Mouse (Mus musculus) myocyte (in vitro differentiated cells): ENCODE measurements around the gene Xrcc1.

Experiments
- MYOG ChIP-seq, 3 experiments: IDR thresholded peaks; one replicate each; pipeline ENCODE4 v1.6.1; 2011; ENCODE audit warnings: control low read depth in 2 of 3, low read depth in 2 of 3, mild to moderate bottlenecking in 2 of 3; ENCODE audit not compliant: insufficient read length in 2 of 3, control insufficient read depth in 1 of 3, insufficient read depth in 1 of 3
- POLR2A ChIP-seq: IDR thresholded peaks from one replicate; pipeline ENCODE4 v1.6.1; 2011; ENCODE audit warnings: low read depth, mild to moderate bottlenecking, control low read depth, moderate library complexity; ENCODE audit not compliant: insufficient read length
- REST ChIP-seq: IDR thresholded peaks from one replicate; pipeline ENCODE4 v1.6.1; 2011; ENCODE audit warnings: mild to moderate bottlenecking, control low read depth, moderate library complexity; ENCODE audit not compliant: insufficient read depth, insufficient read length

DNA sequence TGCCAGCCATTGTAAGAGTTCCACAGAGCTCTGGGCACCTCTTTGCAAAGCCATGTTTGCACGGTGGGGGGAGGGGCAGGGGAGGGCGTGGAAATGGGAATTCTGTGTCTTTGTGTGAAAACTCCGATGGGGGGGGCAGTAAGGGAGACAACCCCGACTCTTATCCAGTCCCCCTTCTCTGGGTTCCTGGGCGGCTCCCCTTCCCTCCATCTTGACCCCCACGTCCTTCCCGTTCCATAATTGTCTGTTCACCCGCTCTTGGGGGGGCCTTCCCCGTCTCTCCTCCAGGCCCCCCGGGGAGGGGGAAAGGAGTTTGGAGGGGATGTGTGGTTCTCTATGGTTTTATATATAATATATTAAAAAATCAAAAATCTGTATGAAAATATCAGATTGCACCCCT is 42.1 kb upstream of the Xrcc1 start:
- TF ChIP-seq REST (no peak), POLR2A (no peak), MYOG (IDR thresholded peaks at IDR 0.05; ENCODE audit: control insufficient read depth in 1 of 3, insufficient read depth in 1 of 3, insufficient read length in 2 of 3, low read depth in 2 of 3) (no peak)
